Mouse (Mus musculus): ENCODE measurements around the gene Acd.

The Acd gene

GRCm38 (mm10) chr8:105702001-105702401, 1.1 kb upstream of the Acd start:
- peak; percentile 65 for DNase-seq (ENCODE audit: low read depth, low spot score)

- DNase-seq (ENCODE audit: low read depth, low spot score): peak; percentile 83
Measured at GRCm38 (mm10) chr8:105700566-105700965, 336 bp downstream of the Acd start.

- no peak for DNase-seq (ENCODE audit: low read depth, low spot score)
Measured at GRCm38 (mm10) chr8:105699488-105700215, 1.2 kb downstream of the Acd start.

- no peak for DNase-seq (ENCODE audit: low read depth, low spot score)
Measured at GRCm38 (mm10) chr8:105698734-105699133, 2.2 kb downstream of the Acd start.

GRCm38 (mm10) chr8:105697196-105697780, 3.6 kb downstream of the Acd start:
- no peak for DNase-seq (ENCODE audit: low read depth, low spot score)

GRCm38 (mm10) chr8:105695080-105695780, 5.7 kb downstream of the Acd start:
- DNase-seq (ENCODE audit: low read depth, low spot score): no peak

GRCm38 (mm10) chr8:105694051-105694799, 6.7 kb downstream of the Acd start:
- peak; percentile 72 for DNase-seq (ENCODE audit: low read depth, low spot score)

- peak; percentile 91 for DNase-seq (ENCODE audit: low read depth, low spot score)
Measured at GRCm38 (mm10) chr8:105693648-105694047, 7.3 kb downstream of the Acd start.

- DNase-seq (ENCODE audit: low read depth, low spot score): no peak
Measured at GRCm38 (mm10) chr8:105692449-105693182, 8.3 kb downstream of the Acd start.

GRCm38 (mm10) chr8:105690978-105691377, 9.9 kb downstream of the Acd start:
- no peak for DNase-seq (ENCODE audit: low read depth, low spot score)

- no peak for DNase-seq (ENCODE audit: low read depth, low spot score)
Measured at GRCm38 (mm10) chr8:105689983-105690360, 10.9 kb downstream of the Acd start.

GRCm38 (mm10) chr8:105689256-105689982, 11.5 kb downstream of the Acd start:
- DNase-seq (ENCODE audit: low read depth, low spot score): no peak

- DNase-seq (ENCODE audit: low read depth, low spot score): no peak
Measured at GRCm38 (mm10) chr8:105688242-105688752, 12.6 kb downstream of the Acd start.

- no peak for DNase-seq (ENCODE audit: low read depth, low spot score)
Measured at GRCm38 (mm10) chr8:105687512-105687911, 13.4 kb downstream of the Acd start.

- DNase-seq (ENCODE audit: low read depth, low spot score): no peak
Measured at GRCm38 (mm10) chr8:105686551-105686950, 14.4 kb downstream of the Acd start.

GRCm38 (mm10) chr8:105685796-105686308, 15.1 kb downstream of the Acd start, which contains the start of gene Carmil2:
Gene Carmil2 (plus strand): TSS chr8:105686274.
- no peak for DNase-seq (ENCODE audit: low read depth, low spot score)

GRCm38 (mm10) chr8:105685325-105685724, 15.6 kb downstream of the Acd start:
- DNase-seq (ENCODE audit: low read depth, low spot score): no peak

GRCm38 (mm10) chr8:105677891-105678290, 23.0 kb downstream of the Acd start:
- no peak for DNase-seq (ENCODE audit: low read depth, low spot score)

GRCm38 (mm10) chr8:105661167-105661566, 39.7 kb downstream of the Acd start:
- DNase-seq (ENCODE audit: low read depth, low spot score): peak; percentile 70

GRCm38 (mm10) chr8:105657641-105658040, 43.3 kb downstream of the Acd start:
- DNase-seq (ENCODE audit: low read depth, low spot score): no peak

Measured in brain, adult 2 months (tissue).